8 mouse cellular contexts compared by ENCODE assay signal in the genomic region with DNA sequence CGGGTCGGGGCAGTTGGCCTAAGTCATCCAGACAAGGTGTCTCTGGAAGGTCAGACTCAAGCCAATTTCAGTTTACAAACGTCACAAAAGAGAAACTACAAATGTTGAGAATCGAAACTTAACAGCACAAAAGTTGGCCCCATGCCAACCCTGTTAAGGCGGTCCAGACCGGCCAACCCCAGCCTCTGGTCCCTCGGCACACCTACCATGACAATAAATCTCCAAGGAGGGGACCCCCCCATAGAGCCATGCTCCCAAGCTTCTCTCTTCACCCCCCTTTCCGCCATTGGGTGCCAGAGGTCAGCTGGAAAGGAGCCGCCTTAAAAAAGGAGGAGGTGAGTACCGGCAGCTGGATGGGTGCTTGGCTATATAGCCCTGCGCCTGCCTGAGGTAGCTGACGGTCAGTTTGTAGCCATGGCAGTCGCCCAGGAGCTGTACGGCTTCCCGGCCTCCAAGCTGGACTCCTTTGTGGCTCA. TPM values are rescaled to one million over a fixed set of nuclear protein-coding genes. Genes with fewer than 3 reads are reported as not detected.
DNase-seq lines count a peak whose midpoint lies in the region; ATAC-seq and TF ChIP-seq lines count a peak whose summit lies in the region.

A gene (plus strand): TSS at position 243 of the 476 bp plus-strand sequence.

- DNase-seq in left cerebral cortex, adult 2 months (ENCODE audit: extremely low spot score in 1 of 2, low spot score in 2 of 2), result no peak
- DNase-seq in left cerebral cortex, postnatal 14 days (ENCODE audit: low spot score in 2 of 2), result no peak
- peak; percentile 71 to 79 for DNase-seq in kidney, postnatal 4 days
- peak; percentile 82 for DNase-seq in stomach, postnatal 0 days (ENCODE audit: low spot score)
- DNase-seq in frontal cortex, adult 2 months (ENCODE audit: extremely low spot score in 1 of 2, low spot score in 1 of 2), result no peak

- H3K36me3 ChIP-seq in heart, embryonic 15.5 days, result no peaks in the 10 kb centered on the region
- no peaks in the 10 kb centered on the region for H3K36me3 ChIP-seq in stomach, postnatal 0 days (ENCODE audit: control insufficient read depth, insufficient read depth, low read length)

- no peak within 1 kb of the TSS for H3K27ac ChIP-seq in left cerebral cortex, adult 2 months
- H3K27ac ChIP-seq in heart, embryonic 15.5 days, result no peak within 1 kb of the TSS
- H3K27ac ChIP-seq in stomach, postnatal 0 days (replicated peaks), result peak within 1 kb of the TSS; percentile 65

- ATAC-seq in common myeloid progenitor, adult 5-6 weeks (replicated peaks; ENCODE audit: low read depth, poor library complexity, severe bottlenecking), result peak; percentile 16
- ATAC-seq in heart, embryonic 15.5 days (replicated peaks; ENCODE audit: insufficient number of reproducible peaks, insufficient read depth, low FRiP score, low read depth), result no peak
- ATAC-seq in megakaryocyte progenitor cell, adult 5-6 weeks (replicated peaks; ENCODE audit: poor library complexity), result peak; percentile 36
- ATAC-seq in stomach, postnatal 0 days (ENCODE audit: low FRiP score, low TSS enrichment), result peak; percentile 62

- H3K4me2 ChIP-seq in heart, embryonic 15.5 days, result peak within 1 kb of the TSS; percentile 58
- H3K4me2 ChIP-seq in stomach, postnatal 0 days (replicated peaks; ENCODE audit: low read depth), result peak within 1 kb of the TSS; percentile 61

- intact Hi-C loops in left cerebral cortex, adult 2 months (cut with DNase I), result no loop called here
- intact Hi-C loops in left cerebral cortex, postnatal 14 days (cut with DNase I), result no loop called here

- WGBS in heart, embryonic 15.5 days, result 29% methylated on average over 15 of the region's 15 CpGs
- WGBS in stomach, postnatal 0 days, result 14% methylated on average over 15 of the region's 15 CpGs

- H3K4me1 ChIP-seq in heart, embryonic 15.5 days (replicated peaks), result no peaks in the 10 kb centered on the region
- H3K4me1 ChIP-seq in stomach, postnatal 0 days (replicated peaks; ENCODE audit: control insufficient read depth, insufficient read depth), result no peaks in the 10 kb centered on the region

- H3K9ac ChIP-seq in heart, embryonic 15.5 days, result no peak within 1 kb of the TSS
- peak within 1 kb of the TSS; percentile 56 for H3K9ac ChIP-seq in stomach, postnatal 0 days (ENCODE audit: low read length)

- TF ChIP-seq EP300 in stomach, postnatal 0 days (optimal IDR thresholded peaks at IDR 0.05), result no peak

- H3K4me3 ChIP-seq in left cerebral cortex, adult 2 months, result peak within 1 kb of the TSS; percentile 28; the same call in 1 of the 2 replicates
- peak within 1 kb of the TSS; percentile 31 for H3K4me3 ChIP-seq in heart, embryonic 15.5 days
- peak within 1 kb of the TSS; percentile 40 for H3K4me3 ChIP-seq in stomach, postnatal 0 days (ENCODE audit: low read depth, low read length)

- TF ChIP-seq CTCF in left cerebral cortex, adult 2 months (IDR thresholded peaks at IDR 0.05), result no peak
- TF ChIP-seq CTCF in stomach, postnatal 0 days (IDR thresholded peaks at IDR 0.05; ENCODE audit: low read depth), result no peak

- H3K27me3 ChIP-seq in heart, embryonic 15.5 days, result no peaks in the 10 kb centered on the region
- H3K27me3 ChIP-seq in stomach, postnatal 0 days (ENCODE audit: control insufficient read depth, insufficient read depth, low read length), result no peaks in the 10 kb centered on the region

- H3K9me3 ChIP-seq in heart, embryonic 15.5 days (replicated peaks), result no peaks in the 10 kb centered on the region
- no peaks in the 10 kb centered on the region for H3K9me3 ChIP-seq in stomach, postnatal 0 days (ENCODE audit: control insufficient read depth, low read length)

RNA-seq across cellular contexts. Expression of the gene that starts here (rescaled TPM):
- total RNA-seq in left cerebral cortex, adult 2 months (2021), result under 1 TPM in 1 of 2 experiments, not detected in 1; 0.81 TPM
- not detected for total RNA-seq in left cerebral cortex, postnatal 14 days (2021)
- 3.3 and 4.3 TPM in 2 replicates for total RNA-seq in common myeloid progenitor, adult 5-6 weeks (2017)
- 0.63 and 0.91 TPM in 2 replicates for polyA plus RNA-seq in heart, embryonic 15.5 days (2015; fragmentation: Nextera tagmentation; extraction: Ambion mirVana)
- 0.68 and 4.9 TPM in 2 replicates for total RNA-seq in megakaryocyte progenitor cell, adult 5-6 weeks (2015)
- 1.1 and 1.4 TPM in 2 replicates for total RNA-seq in megakaryocyte progenitor cell, adult 5-6 weeks (2017)
- polyA plus RNA-seq in stomach, postnatal 0 days (2015; fragmentation: Nextera tagmentation; extraction: Ambion mirVana), result 14.1 and 14.6 TPM in 2 replicates
- polyA plus RNA-seq in frontal cortex, adult 2 months (2012; rRNA removed), result 0.48 and 0.78 TPM in 2 replicates

Comparison
In these comparisons a context has a peak if more than half of its experiments do, and no peak if none do; other contexts are left out.
1. DNase-seq: peak in kidney, postnatal 4 days (2 of 2) and stomach, postnatal 0 days (single experiment); none in left cerebral cortex, adult 2 months (0 of 2), left cerebral cortex, postnatal 14 days (0 of 2) and frontal cortex, adult 2 months (0 of 2).
2. Peak in every context shown above with its lines, with median percentiles within 50 percentile points of each other: H3K4me3 ChIP-seq.